Mouse (Mus musculus) limb, embryonic 13.5 days (tissue): Measurements from ENCODE around the gene Serpine3. TPM values are rescaled to one million over a fixed set of nuclear protein-coding genes. Genes with fewer than 3 reads are reported as not detected.
A peak's percentile ranks its signal among the peaks of the same experiment; 100 is the strongest.
"Not testable (repeated sequence)": the region's sequence is repeated elsewhere in the genome, so short reads cannot be mapped to it uniquely, and the experiment has no call there.

Source experiments
- ATAC-seq: fragments of 200-750 bp; cut with Nextera tagmentation; 2 replicates; pipeline ENCODE4 v1.8.0; 2017; ENCODE audit warnings: low read depth, moderate number of reproducible peaks, moderate TSS enrichment; ENCODE audit not compliant: low FRiP score
- H3K27ac ChIP-seq: fragments of 300-500 bp; sonication (generic); 2 replicates; pipeline ENCODE4 v1.5.1; 2015; ENCODE audit warnings: inconsistent platforms, mild to moderate bottlenecking, moderate library complexity
- H3K27me3 ChIP-seq: fragments of 300-500 bp; sonication (generic); 2 replicates; pipeline ENCODE4 v1.6.1; 2015; ENCODE audit warnings: mild to moderate bottlenecking, inconsistent platforms
- H3K36me3 ChIP-seq: fragments of 300-500 bp; sonication (generic); 2 replicates; pipeline ENCODE4 v1.6.1; 2015; ENCODE audit warnings: inconsistent platforms, mild to moderate bottlenecking, moderate library complexity
- H3K4me1 ChIP-seq: fragments of 300-500 bp; sonication (generic); 2 replicates; pipeline ENCODE4 v1.6.1; 2015; ENCODE audit warnings: inconsistent platforms
- H3K4me2 ChIP-seq: fragments of 300-500 bp; sonication (generic); replicated peaks from 2 replicates; pipeline ENCODE4 v1.6.1; 2015; ENCODE audit warnings: inconsistent platforms, mild to moderate bottlenecking, moderate library complexity
- H3K4me3 ChIP-seq: fragments of 300-500 bp; sonication (generic); 2 replicates; pipeline ENCODE4 v1.5.1; 2015; ENCODE audit warnings: moderate library complexity, mild to moderate bottlenecking, inconsistent platforms
- H3K9ac ChIP-seq: fragments of 300-500 bp; sonication (generic); 2 replicates; pipeline ENCODE4 v1.6.1; 2015; ENCODE audit warnings: mild to moderate bottlenecking, inconsistent platforms
- H3K9me3 ChIP-seq: fragments of 300-500 bp; sonication (generic); 2 replicates; pipeline ENCODE4 v1.6.1; 2016; ENCODE audit warnings: inconsistent platforms
- WGBS: fragments of 180-500 bp; shearing (Covaris S2); methylation state at CpG from one replicate; pipeline ENCODE4 v1.1.7; 2015; 5-methylcytosine and 5-hydroxymethylcytosine counted together
- polyA plus RNA-seq: library from polyadenylated mRNA; unstranded; fragments of >200 nt; fragmentation: Nextera tagmentation; extraction: Ambion mirVana; gene quantifications from 2 replicates; pipeline ENCODE4 v1.2.1, GENCODE M21; 2015

The Serpine3 gene
- polyA plus RNA-seq, result not detected in 2 replicates

DNA sequence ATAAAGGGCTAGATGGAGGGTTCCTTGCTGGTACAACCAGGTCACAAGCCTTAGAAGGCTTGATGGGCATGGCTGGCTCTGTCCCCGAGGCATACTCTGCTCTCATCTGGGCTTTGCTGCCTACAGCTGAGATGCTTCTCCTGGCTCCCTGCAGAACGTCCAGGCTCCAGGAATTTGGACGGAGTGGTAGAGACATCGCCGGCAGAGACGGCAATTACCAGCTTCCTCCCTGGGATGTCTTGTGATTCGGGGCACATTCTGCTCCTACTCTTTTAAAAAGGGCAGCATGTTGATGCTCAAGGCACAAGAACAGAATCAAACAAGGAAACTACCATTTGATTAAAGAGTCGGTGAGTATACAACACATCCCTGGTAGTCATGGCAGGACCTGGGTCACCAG is at the start of gene Serpine3:
Gene Serpine3, plus strand, starts transcription at position 301 of the 400 bp plus-strand sequence.
- no peak within 1 kb of the TSS for H3K4me2 ChIP-seq
- H3K4me1 ChIP-seq, result no peaks in the 10 kb centered on the region
- no peaks in the 10 kb centered on the region for H3K9me3 ChIP-seq
- ATAC-seq, result no peak
- no peaks in the 10 kb centered on the region for H3K36me3 ChIP-seq
- 74% methylated on average over 8 of the region's 8 CpGs for WGBS
- H3K9ac ChIP-seq, result no peak within 1 kb of the TSS
- no peaks in the 10 kb centered on the region for H3K27me3 ChIP-seq
- H3K4me3 ChIP-seq, result no peak within 1 kb of the TSS
- no peak within 1 kb of the TSS for H3K27ac ChIP-seq

DNA sequence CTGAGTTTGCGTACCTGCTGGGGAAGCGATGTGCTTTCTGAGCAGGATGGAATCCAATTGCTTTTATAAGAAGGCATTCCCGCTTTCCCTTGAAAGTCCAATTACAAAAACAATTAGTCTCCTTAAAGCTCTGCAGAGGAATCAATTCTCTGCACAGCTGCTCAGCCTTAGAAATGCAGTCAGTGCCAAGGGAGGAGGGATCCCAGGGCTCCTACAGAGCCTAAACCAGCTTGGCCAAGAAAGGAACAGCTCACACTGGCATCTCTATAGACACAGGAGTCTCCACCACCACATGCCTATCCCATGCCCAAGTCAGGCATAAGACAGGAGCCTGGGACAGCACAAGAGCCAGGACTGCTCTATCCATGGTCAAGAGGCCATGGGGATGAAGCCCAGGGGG is 41.1 kb upstream of the Serpine3 start:
- Histone ChIP-seq H3K9ac (no peak overlapping the region), H3K36me3 (no peaks in the 10 kb centered on the region), H3K27ac (no peak overlapping the region), H3K4me3 (no peak overlapping the region), H3K4me1 (no peaks in the 10 kb centered on the region), H3K9me3 (no peaks in the 10 kb centered on the region), H3K4me2 (no peak overlapping the region), H3K27me3 (no peaks in the 10 kb centered on the region)
- WGBS, result 74% methylated on average over 3 of the region's 3 CpGs
- no peak for ATAC-seq

DNA sequence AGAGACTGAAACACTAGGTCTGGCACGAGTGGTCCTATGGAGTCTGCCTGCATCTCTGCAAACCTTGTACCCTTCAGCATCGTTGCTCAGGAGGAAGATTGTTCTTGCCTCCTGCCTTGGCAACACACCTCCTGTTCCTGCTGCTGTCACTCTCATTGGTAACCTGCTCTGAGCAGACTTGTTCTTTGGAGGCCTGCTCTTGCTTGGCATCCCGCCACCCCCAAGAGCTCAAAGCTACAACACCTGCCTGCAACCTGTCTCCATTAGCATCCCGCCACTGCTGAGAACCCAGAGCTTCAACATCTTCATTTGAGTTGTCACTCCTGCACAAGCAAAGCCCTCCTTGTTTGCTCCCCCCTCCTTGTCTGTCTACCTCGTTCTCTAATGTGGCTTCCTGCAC is 35.5 kb upstream of the Serpine3 start:
- Histone ChIP-seq H3K4me1 (no peaks in the 10 kb centered on the region), H3K4me2 (no peak overlapping the region), H3K4me3 (no peak overlapping the region), H3K36me3 (no peaks in the 10 kb centered on the region), H3K27ac (no peak overlapping the region), H3K27me3 (no peaks in the 10 kb centered on the region), H3K9ac (no peak overlapping the region), H3K9me3 (no peaks in the 10 kb centered on the region)
- ATAC-seq, result no peak
- 89% methylated on average over 5 of the region's 5 CpGs for WGBS

DNA sequence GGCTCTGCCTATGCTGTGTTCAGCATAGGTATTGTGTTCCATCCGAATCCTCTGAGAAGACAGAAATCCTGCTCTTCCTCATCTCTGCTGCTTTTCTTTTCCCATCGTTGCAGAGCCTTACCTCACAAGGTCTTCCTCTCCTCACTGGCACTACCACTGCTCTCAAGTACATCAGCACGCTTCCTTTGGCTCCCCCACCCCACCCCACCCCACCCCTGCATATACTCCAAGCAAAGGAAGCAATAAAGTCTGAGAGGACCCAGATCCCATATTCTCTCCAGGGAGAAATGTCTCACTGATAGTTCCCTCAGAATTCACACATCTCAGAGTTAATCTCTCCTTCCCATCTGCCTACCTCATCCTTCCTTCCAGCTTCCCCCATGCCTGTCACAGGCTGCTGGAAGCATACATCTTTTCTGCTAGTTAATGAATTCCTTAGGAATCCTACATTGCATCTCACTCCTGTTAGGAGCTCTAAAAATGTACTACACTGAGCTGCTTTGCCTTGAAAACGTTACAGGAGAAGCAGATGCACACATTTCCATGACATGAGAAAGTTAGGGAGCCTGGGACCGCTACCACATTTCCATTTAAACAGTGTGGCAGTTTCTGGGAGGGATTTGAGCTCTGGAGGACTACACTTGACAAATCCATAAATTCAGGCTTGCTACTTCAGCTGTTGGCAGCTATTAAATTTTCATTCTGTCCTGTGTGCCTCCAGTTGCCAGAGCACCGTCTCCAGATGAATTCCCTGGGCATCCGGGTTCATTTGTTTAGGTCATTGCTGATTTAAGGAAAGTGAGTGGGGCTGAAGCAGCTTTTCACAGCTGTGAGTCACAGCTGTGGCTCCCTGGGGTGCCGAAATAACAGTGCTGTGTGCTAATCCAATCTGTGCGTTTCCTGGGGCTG is 25.8 kb upstream of the Serpine3 start:
- H3K4me3 ChIP-seq, result no peak overlapping the region
- 0 out of 2 replicates have a peak, but pooled peaks have one; percentile 40 for ATAC-seq
- no peak overlapping the region for H3K9ac ChIP-seq
- H3K27me3 ChIP-seq, result no peaks in the 10 kb centered on the region
- WGBS, result 21% methylated on average over 9 of the region's 9 CpGs
- H3K9me3 ChIP-seq, result no peaks in the 10 kb centered on the region
- H3K36me3 ChIP-seq, result no peaks in the 10 kb centered on the region
- H3K4me1 ChIP-seq, result peaks cover 10% of the 10 kb centered on the region
- H3K27ac ChIP-seq, result no peak overlapping the region
- H3K4me2 ChIP-seq, result 0 out of 2 replicates have a peak overlapping the region, but pooled peaks have one; percentile 5

DNA sequence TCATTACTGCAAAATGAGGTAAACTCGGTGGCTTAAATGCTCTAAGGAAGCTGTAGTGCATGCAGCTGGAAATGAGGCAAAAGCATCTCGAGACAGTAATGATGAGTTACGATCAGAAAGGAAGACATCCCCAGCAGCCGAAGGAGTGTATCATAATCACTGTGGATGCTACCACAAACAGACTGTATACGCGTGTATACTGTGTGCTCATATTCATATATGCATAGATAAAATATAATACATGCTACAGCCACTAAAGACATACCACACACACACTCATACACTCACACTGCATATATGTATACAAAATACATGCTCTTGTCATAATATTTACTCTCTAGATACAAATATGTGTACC is 25.1 kb upstream of the Serpine3 start:
- H3K4me1 ChIP-seq, result peaks cover 10% of the 10 kb centered on the region
- no peaks in the 10 kb centered on the region for H3K27me3 ChIP-seq
- H3K4me3 ChIP-seq, result no peak overlapping the region
- no peak overlapping the region for H3K9ac ChIP-seq
- no peaks in the 10 kb centered on the region for H3K36me3 ChIP-seq
- no peak overlapping the region for H3K4me2 ChIP-seq
- WGBS, result 47% methylated on average over 6 of the region's 6 CpGs
- H3K9me3 ChIP-seq, result no peaks in the 10 kb centered on the region
- H3K27ac ChIP-seq, result no peak overlapping the region
- ATAC-seq, result no peak

DNA sequence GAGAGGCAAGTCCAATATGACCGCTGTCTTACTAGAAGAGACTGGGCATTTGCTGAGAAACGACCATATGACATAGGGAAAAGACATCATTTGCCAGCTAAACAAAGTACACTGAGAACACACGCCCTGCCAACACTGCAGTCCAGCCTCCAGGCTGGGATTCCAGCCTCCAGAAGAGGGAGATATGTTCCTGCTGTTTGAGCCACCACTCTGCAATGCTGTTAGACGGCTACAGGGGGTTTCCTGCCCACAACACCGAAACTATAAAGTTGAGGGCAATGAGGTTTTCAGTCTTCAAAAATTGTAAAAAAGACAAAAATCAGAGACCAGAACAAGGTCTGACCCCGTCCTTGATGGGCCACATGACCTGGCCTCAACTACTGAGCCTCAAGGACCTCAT is 24.4 kb upstream of the Serpine3 start:
- Histone ChIP-seq H3K4me1 (peaks cover 10% of the 10 kb centered on the region), H3K27ac (no peak overlapping the region), H3K36me3 (no peaks in the 10 kb centered on the region), H3K4me3 (no peak overlapping the region), H3K27me3 (no peaks in the 10 kb centered on the region), H3K4me2 (no peak overlapping the region), H3K9ac (no peak overlapping the region), H3K9me3 (no peaks in the 10 kb centered on the region)
- WGBS, result 61% methylated on average over 6 of the region's 6 CpGs
- no peak for ATAC-seq

DNA sequence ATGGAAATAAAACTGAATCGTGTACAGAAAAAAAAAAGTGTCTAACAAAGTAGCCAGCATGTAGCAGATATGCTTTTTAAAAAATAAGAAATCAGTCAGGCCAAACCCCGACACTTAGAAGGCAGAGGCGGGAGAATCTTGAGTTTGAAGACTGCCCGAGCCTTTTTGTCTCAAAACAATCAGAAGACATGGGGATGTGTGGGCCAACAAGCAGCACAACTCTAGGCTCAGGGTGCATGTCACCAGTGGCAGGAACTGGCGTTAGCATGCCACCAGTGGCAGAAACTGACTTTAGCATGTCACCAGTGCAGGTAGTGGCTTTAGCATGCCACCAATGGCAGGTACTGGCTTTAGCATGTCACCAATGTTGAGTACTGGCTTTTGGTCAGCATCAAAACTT is 23.9 kb upstream of the Serpine3 start:
- Histone ChIP-seq H3K9me3 (no peaks in the 10 kb centered on the region), H3K27ac (no peak overlapping the region), H3K9ac (no peak overlapping the region), H3K4me3 (no peak overlapping the region), H3K36me3 (no peaks in the 10 kb centered on the region), H3K4me1 (peaks cover 10% of the 10 kb centered on the region), H3K27me3 (no peaks in the 10 kb centered on the region), H3K4me2 (no peak overlapping the region)
- 87% methylated on average over 5 of the region's 5 CpGs for WGBS
- ATAC-seq, result no peak

DNA sequence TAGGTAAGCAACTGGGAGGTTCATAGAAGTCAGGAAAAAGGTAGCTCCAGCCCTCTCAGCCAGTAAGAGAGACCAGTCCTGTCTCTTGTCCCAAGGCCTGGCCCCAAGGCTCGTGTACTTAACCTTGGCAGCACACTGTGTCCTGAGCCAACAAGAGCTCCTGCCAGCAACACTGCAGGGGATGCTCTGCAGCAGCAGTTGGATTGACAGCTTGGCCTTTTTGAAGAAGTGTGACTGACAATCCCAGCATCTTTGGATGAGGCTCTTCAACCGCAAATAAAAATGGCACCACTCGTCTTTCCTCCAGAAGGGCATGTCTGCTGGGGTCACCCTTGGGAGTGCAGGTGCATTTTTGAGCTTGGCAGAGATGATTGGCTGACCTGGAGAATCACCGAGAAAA is 23.1 kb upstream of the Serpine3 start:
- Histone ChIP-seq H3K27me3 (no peaks in the 10 kb centered on the region), H3K9ac (no peak overlapping the region), H3K4me3 (no peak overlapping the region), H3K27ac (no peak overlapping the region), H3K4me2 (no peak overlapping the region), H3K4me1 (peaks cover 10% of the 10 kb centered on the region), H3K9me3 (no peaks in the 10 kb centered on the region), H3K36me3 (no peaks in the 10 kb centered on the region)
- 66% methylated on average over 4 of the region's 4 CpGs for WGBS
- no peak for ATAC-seq

DNA sequence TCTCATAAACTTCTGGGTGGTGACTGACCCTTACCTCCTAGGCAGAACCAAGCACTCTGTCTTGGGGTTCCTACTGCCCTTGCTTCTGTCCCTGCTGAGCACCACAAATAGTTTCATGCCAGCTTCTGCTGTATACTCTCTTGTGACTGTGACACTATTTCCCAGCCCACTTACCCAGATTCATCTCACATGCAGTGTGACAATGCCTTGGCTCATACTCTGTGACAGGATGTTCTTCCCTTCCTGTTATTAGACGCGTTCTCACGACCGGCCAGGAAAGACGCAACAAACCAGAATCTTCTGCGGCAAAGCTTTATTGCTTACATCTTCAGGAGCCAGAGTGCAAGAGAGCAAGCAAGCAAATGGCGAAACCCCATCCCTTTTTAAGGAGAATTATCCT is 21.1 kb upstream of the Serpine3 start:
- not testable (repeated sequence) for H3K27ac ChIP-seq, H3K9ac ChIP-seq, H3K36me3 ChIP-seq, H3K4me1 ChIP-seq, H3K4me2 ChIP-seq, H3K4me3 ChIP-seq, H3K9me3 ChIP-seq, ATAC-seq, H3K27me3 ChIP-seq
- 97% methylated on average over 6 of the region's 7 CpGs for WGBS

DNA sequence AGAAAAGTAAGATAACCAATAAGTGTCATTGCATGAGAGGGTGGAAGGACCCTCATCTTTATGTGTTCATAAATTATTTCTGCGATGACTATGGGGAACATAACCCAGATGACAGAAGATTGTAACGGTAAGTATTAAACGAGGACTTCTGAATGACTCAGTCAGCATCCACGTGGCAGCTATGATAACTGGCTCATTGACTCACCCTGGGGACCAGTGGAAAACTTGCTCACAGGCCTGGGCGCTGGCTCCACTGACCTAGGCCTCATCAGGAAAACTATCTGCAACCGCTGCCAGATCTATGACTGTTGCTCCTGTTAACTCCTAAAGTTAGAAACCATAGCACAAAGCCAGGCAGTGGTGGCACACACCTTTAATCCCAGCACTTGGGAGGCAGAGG is 15.1 kb upstream of the Serpine3 start:
- H3K27ac ChIP-seq, result no peak overlapping the region
- no peak for ATAC-seq
- 89% methylated on average over 6 of the region's 6 CpGs for WGBS
- H3K27me3 ChIP-seq, result no peaks in the 10 kb centered on the region
- H3K36me3 ChIP-seq, result no peaks in the 10 kb centered on the region
- H3K9ac ChIP-seq, result no peak overlapping the region
- H3K9me3 ChIP-seq, result no peaks in the 10 kb centered on the region
- no peak overlapping the region for H3K4me3 ChIP-seq
- H3K4me1 ChIP-seq, result no peaks in the 10 kb centered on the region
- no peak overlapping the region for H3K4me2 ChIP-seq

DNA sequence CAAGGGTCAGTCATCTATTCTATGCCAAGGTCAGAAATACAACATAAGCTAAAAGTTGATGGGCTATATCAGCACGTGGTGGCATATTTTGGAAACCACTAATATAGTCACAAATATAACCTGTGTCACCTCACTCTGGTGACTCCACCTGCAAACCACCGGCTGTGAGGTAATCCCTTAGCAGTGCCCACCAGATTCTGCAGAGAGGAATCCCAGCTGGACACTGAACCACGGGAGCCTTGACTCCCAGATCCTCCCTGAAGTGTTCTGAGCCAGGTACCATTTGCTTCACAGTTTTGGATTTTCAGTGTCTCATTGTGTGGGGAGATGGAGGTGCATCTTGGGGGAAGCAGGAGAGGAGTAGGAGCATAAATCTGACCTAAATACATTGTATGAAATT is 13.1 kb upstream of the Serpine3 start:
- no peak for ATAC-seq
- Histone ChIP-seq H3K4me2 (no peak overlapping the region), H3K4me3 (no peak overlapping the region)

DNA sequence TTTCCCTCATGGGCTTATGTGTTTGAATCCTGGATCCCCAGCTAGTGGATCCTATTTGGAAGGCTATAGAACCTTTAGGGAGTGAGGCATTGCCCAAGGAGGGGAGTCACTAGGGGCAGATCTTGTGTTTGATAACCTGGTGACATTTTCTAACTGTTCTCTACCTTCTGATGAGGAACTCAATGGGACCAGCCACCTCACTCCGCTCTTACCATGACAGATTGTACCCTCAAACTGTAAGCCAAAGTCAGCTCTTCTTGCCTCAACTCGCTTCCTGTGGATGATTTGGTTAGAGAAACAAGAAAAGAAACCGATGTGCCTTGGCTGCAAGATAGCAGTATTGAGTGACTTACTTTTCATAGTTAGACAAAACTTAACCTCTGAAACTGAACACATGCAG is 11.7 kb upstream of the Serpine3 start:
- no peaks in the 10 kb centered on the region for H3K4me1 ChIP-seq
- no peak for ATAC-seq
- no peak overlapping the region for H3K4me2 ChIP-seq
- H3K9me3 ChIP-seq, result no peaks in the 10 kb centered on the region
- no peak overlapping the region for H3K27ac ChIP-seq
- no peaks in the 10 kb centered on the region for H3K27me3 ChIP-seq
- H3K36me3 ChIP-seq, result no peaks in the 10 kb centered on the region
- 90% methylated on average over 3 of the region's 3 CpGs for WGBS
- H3K9ac ChIP-seq, result no peak overlapping the region
- no peak overlapping the region for H3K4me3 ChIP-seq

More for the DNA sequence above, 13.1 kb upstream of the Serpine3 start:
- Histone ChIP-seq H3K27ac (no peak overlapping the region), H3K9me3 (no peaks in the 10 kb centered on the region), H3K36me3 (no peaks in the 10 kb centered on the region), H3K27me3 (no peaks in the 10 kb centered on the region), H3K4me1 (no peaks in the 10 kb centered on the region), H3K9ac (no peak overlapping the region)
- WGBS, result 63% methylated on average over 3 of the region's 3 CpGs

DNA sequence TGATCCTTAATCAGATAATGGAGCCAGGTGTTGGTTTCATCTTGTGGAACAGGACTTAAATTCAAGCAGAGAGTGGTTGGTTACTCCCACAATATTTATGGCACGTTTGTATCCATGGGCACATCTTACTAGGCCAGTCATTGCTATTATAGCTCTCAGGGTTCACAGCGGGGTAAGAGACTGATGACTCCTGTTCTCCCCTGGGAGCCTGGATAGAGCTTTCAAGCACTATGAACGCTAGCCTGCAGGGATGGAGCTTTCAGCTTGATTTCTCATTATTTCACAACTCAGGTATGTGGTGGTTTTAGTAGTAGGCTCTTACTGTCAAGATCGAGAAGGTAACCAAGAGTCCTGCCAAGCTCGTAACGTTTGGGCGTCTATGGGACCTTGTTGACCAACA is 7.5 kb upstream of the Serpine3 start:
- Histone ChIP-seq H3K4me1 (no peaks in the 10 kb centered on the region), H3K4me2 (no peak overlapping the region), H3K9ac (no peak overlapping the region), H3K27me3 (no peaks in the 10 kb centered on the region), H3K4me3 (no peak overlapping the region), H3K27ac (no peak overlapping the region), H3K9me3 (no peaks in the 10 kb centered on the region), H3K36me3 (no peaks in the 10 kb centered on the region)
- 80% methylated on average over 7 of the region's 7 CpGs for WGBS
- ATAC-seq, result no peak
